Mouse (Mus musculus) CD4-positive naive resting alpha-beta T cell, adult 76 days (primary cell): ENCODE results near the gene Gm21117. TPM values are rescaled to one million over a fixed set of nuclear protein-coding genes. Genes with fewer than 3 reads are reported as not detected.

Source experiments
- total RNA-seq: library from RNA; stranded (reverse); gene quantifications from one replicate; pipeline ENCODE4 v1.2.4, GENCODE M21; 2023

The Gm21117 gene
- not detected for total RNA-seq

DNA sequence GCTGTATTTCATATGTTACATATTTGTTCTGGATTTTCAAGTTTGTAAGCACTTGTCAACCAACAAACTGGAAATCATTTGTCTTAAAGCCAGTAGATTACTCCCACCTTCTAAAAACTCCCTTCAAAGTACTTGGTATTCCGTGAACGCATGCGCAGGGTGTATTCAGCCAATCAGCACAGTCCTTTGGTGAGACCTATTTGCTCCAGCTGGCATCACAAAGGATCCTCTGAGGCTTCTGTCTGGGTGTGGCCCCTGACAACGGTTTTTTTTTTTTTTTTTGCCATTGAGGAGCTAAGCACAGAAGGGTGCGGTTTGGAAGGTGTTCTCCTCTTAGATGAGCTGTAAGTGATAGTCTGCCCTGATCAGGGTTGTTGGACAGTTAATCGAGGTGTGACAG, at the start of gene Gm21117:
TSS of gene Gm21117 (plus strand) at position 301 of the 400 bp plus-strand sequence.

